Mouse (Mus musculus): ENCODE data around the gene Mfrp.

DNA sequence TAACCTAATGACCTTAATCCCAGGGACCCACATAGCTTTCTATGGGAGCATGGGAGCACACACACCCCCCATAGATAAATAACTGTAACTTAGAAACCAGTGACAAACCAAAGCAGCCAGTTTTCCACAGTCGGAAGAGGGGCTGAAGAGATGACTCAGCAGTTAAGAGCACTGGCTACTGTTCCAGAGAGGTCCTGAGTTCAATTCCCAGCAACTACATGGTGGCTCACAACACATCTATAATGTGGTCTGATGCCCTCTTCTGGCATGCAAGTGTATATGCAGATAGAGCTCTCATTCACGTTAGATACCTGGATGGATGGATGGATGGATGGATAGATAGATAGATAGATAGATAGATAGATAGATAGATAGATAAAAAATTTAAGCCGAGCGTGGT is 14.7 kb downstream of the Mfrp start:
- peak; percentile 7; the same call in 1 of the 2 replicates for TF ChIP-seq CTCF (conservative IDR thresholded peaks at IDR 0.05; ENCODE audit: low read length)
- TF ChIP-seq NANOG (IDR thresholded peaks at IDR 0.05; ENCODE audit: borderline replicate concordance, low read length), result no peak
- no peak for TF ChIP-seq POU5F1 (IDR thresholded peaks at IDR 0.05; ENCODE audit: borderline replicate concordance, low read length)
